Mouse (Mus musculus): ENCODE data around the gene Aen.

Gene Aen

GRCm38 (mm10) chr7:78895653-78896333 lies at the start of gene Aen:
Gene Aen (plus strand): TSS chr7:78895854.
- peak; percentile 99 to 100 for DNase-seq

DNA sequence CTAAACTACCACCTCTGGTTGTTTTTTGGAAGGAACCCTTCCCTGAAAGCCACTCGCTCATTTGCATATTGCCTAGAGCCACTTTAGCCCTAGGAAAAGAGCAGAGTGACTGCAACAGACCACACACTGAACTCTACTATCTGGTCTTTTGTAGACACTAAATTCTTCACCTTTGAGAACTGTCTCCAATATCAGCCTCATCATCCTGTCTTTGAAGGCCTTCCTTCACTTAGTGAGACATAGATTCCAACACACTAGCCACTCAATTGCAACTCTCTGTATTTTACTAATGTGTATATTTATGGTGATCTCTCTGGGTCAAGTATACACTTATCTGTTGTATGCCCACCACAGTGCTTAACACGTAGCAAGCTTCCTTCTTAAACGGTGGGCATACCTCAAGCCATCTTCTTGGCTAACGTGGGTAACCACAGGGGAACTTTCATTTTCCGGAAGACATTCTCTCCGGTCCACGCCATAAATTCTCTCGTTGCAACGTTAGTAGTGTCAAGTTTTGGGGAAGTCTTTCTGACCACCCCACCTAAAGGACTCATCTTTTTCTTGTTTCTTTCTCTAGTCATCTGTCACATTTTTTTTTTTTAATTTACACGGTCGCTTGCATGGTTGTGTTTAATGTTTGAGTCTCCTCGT lies 49.5 kb upstream of the Aen start:
- no peak for DNase-seq

DNA sequence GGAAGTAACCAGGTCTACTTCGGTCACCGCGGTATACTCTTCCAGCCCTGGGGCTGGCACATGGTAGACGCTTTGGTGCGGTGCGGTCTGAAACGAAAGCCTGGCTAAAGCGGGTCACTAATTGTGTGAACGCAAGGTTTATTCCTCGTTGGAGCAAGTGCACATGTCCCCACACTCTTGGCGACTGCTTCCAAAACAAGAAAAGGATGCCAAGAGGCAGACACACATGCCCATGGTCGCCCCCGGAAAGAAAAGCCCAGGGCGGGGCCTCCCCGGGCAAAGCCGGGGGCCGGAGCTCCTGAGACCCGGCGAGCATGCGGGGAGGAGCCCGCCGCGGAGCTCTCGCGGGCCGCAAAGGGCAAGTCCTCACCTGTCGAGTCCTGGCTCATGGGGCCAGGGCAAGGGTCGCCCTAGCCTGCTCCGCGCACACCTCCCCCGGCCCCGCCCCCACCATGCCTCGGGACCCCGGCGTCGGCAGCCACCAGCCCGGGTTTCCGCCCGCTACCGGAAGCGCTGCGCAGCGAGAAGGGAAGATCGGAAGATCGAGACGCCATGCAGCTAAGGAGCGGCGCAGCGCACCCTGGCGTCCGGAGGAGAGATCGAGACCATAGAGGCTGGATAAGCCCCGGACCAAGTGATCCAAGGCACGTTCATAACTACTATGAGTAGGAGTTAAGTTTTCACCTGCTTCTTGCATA lies 48.8 kb upstream of the Aen start, which contains the start of gene Det1:
TSS of gene Det1 (minus strand) at position 527 of the 698 bp plus-strand sequence.
- DNase-seq = peak; percentile 87 to 90

DNA sequence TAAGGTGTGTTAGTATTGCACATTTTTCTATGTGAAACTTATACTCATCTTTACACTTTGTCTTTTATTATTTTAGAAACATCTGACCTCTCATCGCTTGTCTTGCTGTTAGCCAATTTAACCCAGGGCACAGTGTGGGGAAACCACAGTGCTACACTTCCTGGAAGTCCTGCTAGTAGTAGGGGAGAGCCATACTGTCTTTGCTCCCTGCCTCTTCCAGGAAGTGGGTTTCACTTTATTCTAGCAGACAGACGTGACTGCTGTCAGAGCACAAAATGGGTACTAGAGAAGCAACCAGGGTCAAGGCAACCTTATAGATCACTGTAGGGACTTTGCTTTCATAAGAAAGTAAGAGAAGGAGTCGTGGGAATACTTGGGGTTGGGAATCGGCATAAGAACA lies 41.6 kb upstream of the Aen start:
- no peak for DNase-seq

GRCm38 (mm10) chr7:78855044-78855655 lies 40.5 kb upstream of the Aen start:
- no peak for DNase-seq

DNA sequence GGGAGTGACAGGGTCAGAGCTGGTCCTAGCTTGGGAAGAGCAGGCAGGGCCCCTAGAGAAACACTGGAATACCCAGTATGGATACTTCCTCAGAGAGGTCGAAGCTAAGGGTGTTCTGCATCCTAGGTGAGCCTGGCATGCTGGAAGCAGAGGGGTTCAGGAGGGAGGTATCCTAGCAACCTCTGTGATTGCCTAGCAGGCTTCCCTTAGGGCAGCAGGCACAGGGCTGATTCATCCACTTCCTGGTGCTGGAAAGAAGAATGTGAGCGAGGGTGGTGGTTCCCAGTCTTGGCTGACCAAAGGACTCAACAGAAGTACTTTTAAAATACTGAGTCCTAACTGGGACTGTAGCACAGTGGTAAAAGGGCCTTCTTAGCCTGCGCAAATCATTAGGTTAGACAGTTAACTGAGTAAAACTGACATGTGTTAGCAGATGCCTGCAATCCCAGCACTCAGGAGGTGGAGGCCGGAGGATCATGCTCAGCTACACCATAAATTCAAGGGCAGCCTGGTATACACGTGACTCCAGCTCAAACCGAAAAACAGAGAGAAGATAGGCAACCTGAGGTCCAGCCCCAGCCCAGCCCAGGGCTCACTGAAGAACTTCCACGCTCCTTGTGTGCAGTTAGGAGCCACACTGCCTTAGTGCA lies 31.7 kb upstream of the Aen start:
- DNase-seq = no peak

GRCm38 (mm10) chr7:78864446-78864802 lies 31.2 kb upstream of the Aen start:
- no peak for DNase-seq

- no peak for DNase-seq
Measured at GRCm38 (mm10) chr7:78865212-78865949, 30.3 kb upstream of the Aen start.

DNA sequence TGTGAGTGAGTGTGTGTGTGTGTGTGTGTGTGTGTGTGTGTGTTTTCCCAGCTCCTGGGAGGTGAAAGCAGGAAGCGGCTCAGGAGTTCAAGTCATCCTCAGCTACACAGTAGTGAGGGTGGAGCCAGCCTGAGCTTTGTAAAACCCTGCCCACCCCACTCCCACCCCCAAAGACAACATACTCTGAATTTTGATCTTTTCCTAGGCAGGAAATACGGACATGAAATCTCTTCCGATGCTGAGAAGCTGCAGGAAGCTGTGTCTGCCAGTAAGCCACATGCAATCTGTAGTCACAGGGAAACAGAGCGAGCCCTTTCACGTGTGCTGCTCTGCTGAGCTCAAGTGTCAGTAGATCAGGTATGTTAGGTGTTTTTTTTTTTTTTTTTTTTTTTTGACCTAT lies 26.9 kb upstream of the Aen start:
- no peak for DNase-seq

- no peak for DNase-seq
Measured at GRCm38 (mm10) chr7:78872366-78872765, 23.3 kb upstream of the Aen start.

DNA sequence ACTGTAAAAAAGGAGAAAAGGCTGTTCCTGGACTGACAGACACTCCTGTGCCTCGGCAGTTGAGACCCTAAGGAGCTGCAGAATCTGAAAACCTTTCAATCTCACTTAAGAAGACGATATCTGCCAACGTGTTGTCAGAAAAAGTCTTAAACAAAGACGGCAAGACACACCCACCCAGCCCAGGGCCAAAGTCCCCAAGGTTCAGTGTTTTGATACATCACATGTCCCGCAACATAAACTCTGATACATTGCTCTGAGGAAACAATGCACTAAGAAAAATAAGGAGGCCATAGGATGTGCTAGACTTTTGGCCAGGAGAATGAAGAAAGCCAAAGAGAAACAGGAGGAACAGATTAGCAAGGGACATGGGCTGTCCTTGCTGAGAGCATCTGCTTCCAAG lies 22.8 kb upstream of the Aen start:
- no peak for DNase-seq

DNA sequence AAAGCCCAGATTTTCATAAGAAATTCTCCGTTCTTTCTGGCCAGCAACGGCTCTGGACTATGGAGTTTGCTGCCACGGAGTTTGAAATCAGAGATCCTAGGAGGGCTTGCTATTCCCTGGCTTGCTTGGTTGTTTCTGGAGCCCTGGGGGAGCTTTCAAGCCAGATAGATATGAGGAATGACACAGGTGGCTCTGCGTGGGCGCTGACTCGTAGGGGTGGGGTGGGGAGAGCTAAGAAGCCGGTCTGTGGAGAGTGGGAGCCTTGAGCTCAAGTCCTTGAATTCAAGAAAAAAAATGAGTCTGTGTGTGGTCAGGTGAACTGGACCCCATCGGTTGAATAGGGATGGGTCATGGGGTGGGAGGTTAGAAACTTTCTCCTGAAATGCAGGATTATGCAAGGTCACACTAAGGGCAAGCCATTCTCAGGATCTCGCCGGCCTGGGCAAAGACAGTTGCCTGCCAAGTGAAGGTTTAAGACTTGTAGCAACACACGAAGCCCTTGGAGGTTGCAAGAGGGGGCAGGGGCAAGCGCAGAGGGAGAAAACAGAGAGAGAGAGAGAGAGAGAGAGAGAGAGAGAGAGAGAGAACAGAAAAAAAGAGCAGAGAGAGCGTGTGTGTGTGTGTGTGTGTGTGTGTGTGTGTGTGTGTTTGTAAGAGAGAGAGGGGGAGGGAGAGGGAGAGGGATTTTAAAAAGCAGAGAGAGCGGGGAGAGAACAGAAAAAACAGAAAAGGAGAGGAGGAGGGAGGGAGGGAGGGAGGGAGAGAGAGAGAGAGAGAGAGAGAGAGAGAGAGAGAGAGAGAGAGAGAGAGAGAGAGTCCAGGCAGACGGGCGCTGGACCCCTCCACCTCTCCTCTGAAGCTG lies 13.8 kb upstream of the Aen start:
- no peak for DNase-seq

DNA sequence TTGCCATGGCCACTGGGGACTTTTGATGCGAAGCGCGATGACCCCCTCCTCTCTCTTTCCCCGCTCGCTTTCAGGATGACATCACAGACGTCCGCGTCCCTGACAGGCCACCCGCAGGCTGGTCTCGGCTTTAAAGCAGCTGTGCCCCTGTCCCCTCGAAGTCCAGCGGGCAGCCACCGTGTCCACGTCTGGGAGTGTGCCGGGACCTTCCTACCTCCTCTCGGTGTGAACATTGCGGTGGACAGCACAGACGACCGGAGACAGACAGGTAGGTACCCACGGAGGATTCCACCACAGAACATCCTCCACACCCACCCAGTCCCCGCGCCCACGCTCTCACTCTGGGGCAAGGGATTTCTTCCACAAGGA lies 13.2 kb upstream of the Aen start:
- DNase-seq = no peak

DNA sequence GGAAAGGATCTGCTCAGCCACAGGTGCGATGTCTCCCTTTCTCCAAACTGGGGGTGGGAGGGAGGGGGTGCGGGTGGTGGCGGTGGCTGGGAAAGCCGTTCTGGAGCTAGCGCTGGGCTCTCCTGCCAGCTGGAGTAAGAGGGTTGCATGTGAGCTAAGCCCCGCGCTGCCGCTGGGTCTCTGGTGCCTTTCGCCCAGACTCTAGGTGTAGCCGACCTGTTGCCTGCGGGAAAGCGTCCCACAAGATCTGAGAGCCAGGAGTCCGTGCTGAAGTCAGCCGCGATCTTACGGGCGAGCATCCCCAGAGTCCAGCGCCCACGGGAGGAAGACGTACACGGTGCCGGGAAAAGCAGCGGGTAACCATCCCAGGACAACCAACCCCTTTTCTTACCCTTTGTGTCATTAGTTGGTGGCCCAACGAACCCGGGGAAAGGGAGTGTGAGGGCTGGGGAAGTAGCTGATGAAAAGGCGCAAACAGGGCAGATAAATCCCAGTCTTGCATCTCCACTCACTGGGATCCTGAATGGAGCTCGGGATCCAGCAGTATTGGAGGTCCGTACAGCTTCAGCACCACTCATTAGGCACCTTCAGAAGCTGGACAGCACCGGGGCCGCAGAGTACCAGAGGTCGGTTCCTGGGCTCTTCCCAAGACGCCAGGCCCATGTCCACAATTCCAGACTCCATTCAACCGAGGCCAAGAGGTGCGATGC lies 12.5 kb upstream of the Aen start:
- no peak for DNase-seq

DNA sequence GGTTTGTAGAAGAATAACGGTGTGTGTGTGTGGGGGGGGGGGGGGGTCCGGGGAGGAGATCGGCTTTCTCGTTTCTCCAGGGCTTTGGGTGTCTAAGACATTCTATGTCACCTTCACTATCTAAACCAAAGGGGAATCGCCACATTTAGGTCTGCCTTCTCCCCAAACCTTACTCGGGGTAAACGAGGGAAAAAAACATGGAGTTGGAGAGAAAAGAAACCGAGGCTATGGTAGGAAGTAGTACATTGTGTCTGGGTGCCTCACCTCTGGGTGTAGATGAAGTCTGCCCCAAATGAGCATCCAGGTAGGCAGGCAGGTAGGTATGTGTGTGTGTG lies 12.0 kb upstream of the Aen start:
- DNase-seq = no peak

DNA sequence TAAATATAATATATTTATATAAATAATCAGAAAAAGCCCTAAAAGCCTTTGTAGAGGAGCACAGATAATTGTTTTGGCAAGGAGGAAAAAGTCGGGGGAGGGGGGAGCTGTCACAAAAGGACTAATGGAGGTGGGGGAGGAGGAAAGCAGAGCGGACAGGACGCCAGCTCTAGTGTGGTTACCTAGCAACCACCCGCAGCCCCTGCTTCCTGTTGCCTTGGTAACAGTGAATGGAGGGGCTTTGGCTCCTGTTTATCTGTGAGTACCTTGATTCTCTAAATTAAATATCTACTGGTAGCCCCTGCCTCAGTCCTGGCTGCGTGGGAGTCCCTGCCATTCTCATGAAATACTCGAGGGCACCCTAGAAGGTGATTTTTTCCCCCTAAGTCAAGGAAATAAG lies 11.5 kb upstream of the Aen start:
- DNase-seq = no peak

GRCm38 (mm10) chr7:78885404-78885803 lies 10.2 kb upstream of the Aen start:
- no peak for DNase-seq

GRCm38 (mm10) chr7:78886496-78886895 lies 9.2 kb upstream of the Aen start:
- no peak for DNase-seq

- no peak for DNase-seq
Measured at GRCm38 (mm10) chr7:78887431-78887842, 8.2 kb upstream of the Aen start.

DNA sequence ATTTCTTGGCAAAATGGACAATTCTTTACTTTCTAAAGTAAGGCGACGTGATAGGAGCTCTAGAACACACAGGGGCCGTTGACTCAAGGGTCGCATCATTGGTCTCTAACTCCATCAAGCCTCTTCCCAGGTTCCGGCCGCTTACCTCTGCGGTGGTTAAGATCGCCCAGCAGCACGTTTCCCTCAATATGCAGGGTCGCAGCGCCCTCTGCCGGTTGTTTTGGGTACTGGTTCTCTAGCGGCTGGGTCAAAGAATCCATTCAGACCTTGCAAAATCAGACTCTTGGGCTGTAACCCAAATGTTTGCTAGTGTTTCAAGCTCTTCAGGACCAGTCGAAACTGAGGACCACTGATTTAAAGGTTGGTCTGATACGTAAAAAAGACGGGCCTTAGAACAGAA lies 5.0 kb upstream of the Aen start:
- peak; percentile 72 to 81 for DNase-seq

DNA sequence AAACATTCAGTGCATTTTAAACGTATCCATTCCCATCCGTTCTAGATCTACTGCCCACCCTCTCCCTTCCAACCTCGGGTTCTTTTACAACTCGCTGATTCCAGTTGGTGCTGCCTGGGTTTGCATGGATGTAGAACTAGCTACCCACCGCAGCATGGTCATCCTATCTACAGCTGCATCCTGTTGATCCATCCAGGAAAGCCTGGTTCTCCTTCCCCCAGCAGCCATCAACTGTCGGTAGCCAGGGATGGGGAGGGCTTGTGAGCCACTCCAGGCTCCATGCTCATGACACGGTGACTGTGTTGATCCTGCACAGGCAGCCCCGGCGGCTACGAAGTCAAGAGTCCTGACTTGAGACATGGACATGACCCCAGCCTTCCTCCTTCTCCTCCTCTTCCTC lies 1.7 kb upstream of the Aen start:
- no peak for DNase-seq

All from lung, adult 18-20 months (tissue).